Mouse (Mus musculus): ENCODE results near the gene Fam181a. TPM values are rescaled to one million over a fixed set of nuclear protein-coding genes. Genes with fewer than 3 reads are reported as not detected.

Gene Fam181a
- total and polyA plus RNA-seq, 3 experiments, result not detected

GRCm38 (mm10) chr12:103355746-103356414 lies 45.1 kb downstream of the Fam181a start, which contains the start of gene Asb2:
Gene Asb2, minus strand, starts transcription at chr12:103356001.
- no peak for DNase-seq (ENCODE audit: extremely low read depth)
- in situ Hi-C loops (cut with MboI; ENCODE audit: low pct_ligation_motif_present, low pct_unique_long_range_greater_than_20kb, low sequenced_read_pairs), result no loop called here
- peaks cover 12% of the 10 kb centered on the region for H3K9me3 ChIP-seq (replicated peaks; ENCODE audit: low read length)
- H3K27ac ChIP-seq (ENCODE audit: insufficient read depth, low read depth), result no peak within 1 kb of the TSS
- H3K4me1 ChIP-seq (ENCODE audit: control insufficient read depth in 1 of 2, insufficient read depth in 2 of 2), result peaks cover 19 to 36% of the 10 kb centered on the region in 2 experiments
- no peaks in the 10 kb centered on the region for H3K79me2 ChIP-seq (replicated peaks; ENCODE audit: control insufficient read depth, extremely low read depth, insufficient read depth, poor library complexity, severe bottlenecking)
- H3K9ac ChIP-seq (ENCODE audit: insufficient read depth, low read depth), result no peak within 1 kb of the TSS
- H3K4me3 ChIP-seq (replicated peaks in 1 of 3; ENCODE audit: low read depth in 2 of 3, low read length in 2 of 3, poor library complexity in 1 of 3), result no peak within 1 kb of the TSS
- no peaks in the 10 kb centered on the region for H3K36me3 ChIP-seq (replicated peaks in 1 of 2; ENCODE audit: control insufficient read depth in 1 of 2, insufficient read depth in 1 of 2, low read length in 1 of 2)
- H3K4me2 ChIP-seq (ENCODE audit: insufficient read depth, low read depth, poor library complexity, severe bottlenecking), result no peak within 1 kb of the TSS
- TF ChIP-seq ZMIZ1 (IDR thresholded peaks at IDR 0.05; ENCODE audit: low read depth, low read length) (no peak), TCF12 (IDR thresholded peaks at IDR 0.05; ENCODE audit: low read depth, low read length) (no peak), MEF2A (IDR thresholded peaks at IDR 0.05; ENCODE audit: borderline replicate concordance, low read depth, low read length) (no peak), EP300 (IDR thresholded peaks at IDR 0.05; ENCODE audit: low read length) (no peak), JUND (conservative IDR thresholded peaks at IDR 0.05; ENCODE audit: low read depth, low read length) (no peak), CTCF (conservative IDR thresholded peaks at IDR 0.05 in 1 of 2, IDR thresholded peaks at IDR 0.05 in 1 of 2; ENCODE audit: low read depth in 2 of 2, low read length in 2 of 2) (no peak), ZNF384 (IDR thresholded peaks at IDR 0.05; ENCODE audit: low read depth, low read length) (no peak), MAX (IDR thresholded peaks at IDR 0.05; ENCODE audit: low read length) (no peak), CHD2 (IDR thresholded peaks at IDR 0.05; ENCODE audit: low read length) (no peak), NELFE (IDR thresholded peaks at IDR 0.05; ENCODE audit: low read depth, low read length) (no peak), RCOR1 (conservative IDR thresholded peaks at IDR 0.05; ENCODE audit: low read depth, low read length) (no peak), CHD1 (IDR thresholded peaks at IDR 0.05; ENCODE audit: low read depth, low read length) (no peak), UBTF (IDR thresholded peaks at IDR 0.05; ENCODE audit: low read depth, low read length) (no peak)
- H3K27me3 ChIP-seq (replicated peaks), result peaks cover 2% of the 10 kb centered on the region
- dilution Hi-C loops (cut with MboI; ENCODE audit: extremely low pct_ligation_motif_present, extremely low pct_unique_long_range_greater_than_20kb, low sequenced_read_pairs), result no loop called here

- Histone ChIP-seq H3K36me3 (replicated peaks in 1 of 2; ENCODE audit: control insufficient read depth in 1 of 2, insufficient read depth in 1 of 2, low read length in 1 of 2) (no peaks in the 10 kb centered on the region), H3K4me3 (replicated peaks in 1 of 3; ENCODE audit: low read depth in 2 of 3, low read length in 2 of 3, poor library complexity in 1 of 3) (no peak overlapping the region), H3K9me3 (replicated peaks; ENCODE audit: low read length) (peaks cover 8% of the 10 kb centered on the region), H3K4me1 (ENCODE audit: control insufficient read depth in 1 of 2, insufficient read depth in 2 of 2) (peaks cover 21 to 41% of the 10 kb centered on the region in 2 experiments), H3K27me3 (replicated peaks) (peaks cover 2% of the 10 kb centered on the region), H3K79me2 (replicated peaks; ENCODE audit: control insufficient read depth, extremely low read depth, insufficient read depth, poor library complexity, severe bottlenecking) (no peaks in the 10 kb centered on the region), H3K27ac (ENCODE audit: insufficient read depth, low read depth) (no peak overlapping the region), H3K9ac (ENCODE audit: insufficient read depth, low read depth) (no peak overlapping the region), H3K4me2 (ENCODE audit: insufficient read depth, low read depth, poor library complexity, severe bottlenecking) (no peak overlapping the region)
- no peak for DNase-seq (ENCODE audit: extremely low read depth)
- dilution Hi-C loops (cut with MboI; ENCODE audit: extremely low pct_ligation_motif_present, extremely low pct_unique_long_range_greater_than_20kb, low sequenced_read_pairs), result no loop called here
- in situ Hi-C loops (cut with MboI; ENCODE audit: low pct_ligation_motif_present, low pct_unique_long_range_greater_than_20kb, low sequenced_read_pairs), result no loop called here
- TF ChIP-seq USF1 (IDR thresholded peaks at IDR 0.05; ENCODE audit: low read depth, low read length), result no peak
- TF ChIP-seq E2F4 (IDR thresholded peaks at IDR 0.05; ENCODE audit: insufficient replicate concordance, low read depth, low read length), result no peak
- no peak for TF ChIP-seq ZNF384 (IDR thresholded peaks at IDR 0.05; ENCODE audit: low read depth, low read length)
- TF ChIP-seq CHD2 (IDR thresholded peaks at IDR 0.05; ENCODE audit: low read length), result no peak
- TF ChIP-seq RCOR1 (conservative IDR thresholded peaks at IDR 0.05; ENCODE audit: low read depth, low read length), result no peak
- no peak for TF ChIP-seq MAFK (IDR thresholded peaks at IDR 0.05; ENCODE audit: insufficient replicate concordance, low read length)
- no peak for TF ChIP-seq TBP (conservative IDR thresholded peaks at IDR 0.05; ENCODE audit: low read depth, low read length)
- no peak for TF ChIP-seq TCF12 (IDR thresholded peaks at IDR 0.05; ENCODE audit: low read depth, low read length)
- TF ChIP-seq MAZ (IDR thresholded peaks at IDR 0.05; ENCODE audit: low read depth, low read length), result no peak
- TF ChIP-seq ETS1 (conservative IDR thresholded peaks at IDR 0.05; ENCODE audit: low read depth, low read length), result no peak
Measured at GRCm38 (mm10) chr12:103356415-103356748, 45.6 kb downstream of the Fam181a start.

Data from CH12.LX (cell line).